Mouse (Mus musculus) neural tube, embryonic 12.5 days (tissue): ENCODE measurements around the gene Smco4. TPM values are rescaled to one million over a fixed set of nuclear protein-coding genes. Genes with fewer than 3 reads are reported as not detected.

ENCODE experiments used
- ATAC-seq: fragments of 200-750 bp; cut with Nextera tagmentation; 2 replicates; pipeline ENCODE4 v1.8.0; 2017; ENCODE audit warnings: low read depth, mild to moderate bottlenecking, moderate TSS enrichment, moderate library complexity; ENCODE audit not compliant: low FRiP score
- H3K27ac ChIP-seq: fragments of 300-500 bp; sonication (generic); 2 replicates; pipeline ENCODE4 v1.5.1; 2016
- H3K27me3 ChIP-seq: fragments of 300-500 bp; sonication (generic); replicated peaks from 2 replicates; pipeline ENCODE4 v1.6.1; 2016; ENCODE audit warnings: mild to moderate bottlenecking
- H3K36me3 ChIP-seq: fragments of 300-500 bp; sonication (generic); 2 replicates; pipeline ENCODE4 v1.6.1; 2016; ENCODE audit warnings: mild to moderate bottlenecking
- H3K4me1 ChIP-seq: fragments of 300-500 bp; sonication (generic); 2 replicates; pipeline ENCODE4 v1.6.1; 2016
- H3K4me2 ChIP-seq: fragments of 300-500 bp; sonication (generic); replicated peaks from 2 replicates; pipeline ENCODE4 v1.6.1; 2016; ENCODE audit warnings: mild to moderate bottlenecking
- H3K4me3 ChIP-seq: fragments of 300-500 bp; sonication (generic); 2 replicates; pipeline ENCODE4 v1.5.1; 2016
- H3K9ac ChIP-seq: fragments of 300-500 bp; sonication (generic); 2 replicates; pipeline ENCODE4 v1.6.1; 2016; ENCODE audit warnings: mild to moderate bottlenecking
- H3K9me3 ChIP-seq: fragments of 300-500 bp; sonication (generic); 2 replicates; pipeline ENCODE4 v1.6.1; 2016; ENCODE audit warnings: mild to moderate bottlenecking
- WGBS: fragments of 180-500 bp; shearing (Covaris S2); methylation state at CpG from one replicate; pipeline ENCODE4 v1.1.7; 2016; 5-methylcytosine and 5-hydroxymethylcytosine counted together
- polyA plus RNA-seq: library from polyadenylated mRNA; unstranded; fragments of >200 nt; fragmentation: Nextera tagmentation; extraction: Ambion mirVana; gene quantifications from 2 replicates; pipeline ENCODE4 v1.2.1, GENCODE M21; 2016

The Smco4 gene
- polyA plus RNA-seq = 0.91 and 1.4 TPM in 2 replicates

DNA sequence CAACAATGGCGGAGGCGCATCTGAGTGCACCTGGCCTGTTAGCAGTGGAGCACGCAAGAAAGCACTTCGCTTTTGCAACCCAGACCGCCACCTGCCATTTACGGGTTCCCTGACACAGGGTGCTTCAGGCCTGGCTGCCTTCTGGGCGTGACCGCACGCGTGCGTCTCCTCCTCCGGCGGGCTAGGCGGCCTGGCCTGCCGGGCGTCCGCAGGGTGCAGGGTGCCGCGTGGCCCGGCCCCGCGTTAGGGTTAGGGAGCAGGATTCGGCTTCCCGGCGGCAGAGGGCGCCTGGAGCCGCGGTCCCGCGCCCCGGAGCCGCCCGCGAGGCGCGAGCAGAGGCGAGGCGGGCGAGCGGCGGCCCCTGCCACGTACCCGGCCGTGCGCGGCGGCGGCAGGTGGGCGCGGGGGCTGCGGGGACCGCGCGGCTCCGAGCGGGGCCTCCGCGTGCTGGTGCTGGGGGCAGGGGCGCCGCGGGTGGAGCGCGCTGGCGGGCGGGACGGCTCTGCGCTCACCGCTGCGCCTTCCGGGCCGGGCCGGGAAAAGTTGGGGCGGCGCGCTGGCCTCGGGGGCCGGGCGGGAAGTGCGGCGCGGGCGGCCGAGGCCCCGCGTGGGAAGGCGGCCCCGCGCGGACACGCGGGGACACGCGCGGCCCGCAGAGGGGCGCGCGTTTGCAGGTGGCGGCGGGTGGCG lies at the start of gene Smco4:
Gene Smco4, plus strand, starts transcription at position 198 of the 690 bp plus-strand sequence.
- 0 out of 2 replicates have a peak, but pooled peaks cover 4% of the 10 kb centered on the region for H3K27me3 ChIP-seq
- under 1% methylated on average over 95 of the region's 101 CpGs for WGBS
- H3K4me2 ChIP-seq = peak within 1 kb of the TSS; percentile 96
- peak; percentile 89 for ATAC-seq
- no peaks in the 10 kb centered on the region for H3K9me3 ChIP-seq
- no peaks in the 10 kb centered on the region for H3K36me3 ChIP-seq
- peak within 1 kb of the TSS; percentile 77 for H3K4me3 ChIP-seq
- H3K9ac ChIP-seq = peak within 1 kb of the TSS; percentile 80
- peaks cover 19% of the 10 kb centered on the region for H3K4me1 ChIP-seq
- 0 out of 2 replicates have a peak within 1 kb of the TSS, but pooled peaks have one; percentile 4 for H3K27ac ChIP-seq

DNA sequence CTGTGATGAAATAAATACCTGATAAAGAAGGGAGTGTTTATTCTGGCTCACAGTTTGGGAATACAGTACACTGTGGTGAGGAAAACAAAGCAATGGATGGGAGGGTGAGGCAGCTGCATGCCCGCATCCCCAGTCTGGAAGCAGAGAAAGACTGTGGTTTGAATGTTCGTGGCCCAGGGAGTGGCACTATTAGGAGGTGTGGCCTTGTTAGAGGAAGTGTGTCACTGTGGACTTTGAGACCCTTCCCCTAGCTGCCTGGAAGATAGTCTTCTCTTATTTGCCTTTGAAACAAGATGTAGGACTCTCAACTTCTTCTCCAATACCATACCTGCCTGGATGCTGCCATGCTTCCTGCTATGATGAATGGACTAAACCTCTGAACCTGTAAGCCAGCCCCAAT lies 45.8 kb upstream of the Smco4 start:
- WGBS = 80% methylated on average over 2 of the region's 2 CpGs
- no peaks in the 10 kb centered on the region for H3K36me3 ChIP-seq
- no peak for ATAC-seq
- H3K27ac ChIP-seq = no peak overlapping the region
- no peak overlapping the region for H3K4me3 ChIP-seq
- H3K9ac ChIP-seq = no peak overlapping the region
- no peaks in the 10 kb centered on the region for H3K27me3 ChIP-seq
- no peaks in the 10 kb centered on the region for H3K4me1 ChIP-seq
- no peak overlapping the region for H3K4me2 ChIP-seq
- H3K9me3 ChIP-seq = no peaks in the 10 kb centered on the region

GRCm38 (mm10) chr9:15450921-15451320 lies 42.3 kb upstream of the Smco4 start:
- Histone ChIP-seq H3K27ac (no peak overlapping the region), H3K4me3 (no peak overlapping the region), H3K9me3 (no peaks in the 10 kb centered on the region), H3K9ac (no peak overlapping the region), H3K36me3 (no peaks in the 10 kb centered on the region), H3K4me1 (no peaks in the 10 kb centered on the region), H3K27me3 (no peaks in the 10 kb centered on the region), H3K4me2 (no peak overlapping the region)
- WGBS = 65% methylated on average over 5 of the region's 5 CpGs
- no peak; the same call in 1 of the 2 replicates for ATAC-seq

DNA sequence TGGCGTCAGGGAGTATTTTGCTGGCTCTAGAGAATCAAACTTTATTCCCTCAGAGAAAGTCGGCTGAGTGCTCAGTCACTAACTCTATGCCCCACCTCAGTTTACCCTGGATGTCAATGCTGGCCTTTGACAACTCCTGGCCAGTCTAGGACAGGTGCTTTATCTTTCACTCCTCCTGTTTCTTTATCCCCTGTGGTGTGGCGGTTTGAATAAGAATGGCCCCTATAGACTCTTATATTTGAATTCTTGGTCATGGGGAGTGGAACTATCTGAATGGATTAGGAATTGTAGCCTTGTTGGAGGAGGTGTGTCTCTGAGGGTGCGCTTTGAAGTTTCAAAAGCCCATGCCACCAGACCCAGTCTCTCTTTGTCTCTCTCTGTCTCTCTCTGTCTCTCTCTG lies 21.0 kb upstream of the Smco4 start:
- Histone ChIP-seq H3K36me3 (no peaks in the 10 kb centered on the region), H3K27me3 (no peaks in the 10 kb centered on the region), H3K27ac (no peak overlapping the region), H3K9me3 (no peaks in the 10 kb centered on the region), H3K4me1 (no peaks in the 10 kb centered on the region), H3K4me2 (no peak overlapping the region), H3K9ac (no peak overlapping the region), H3K4me3 (no peak overlapping the region)
- WGBS = 58% methylated on average over 4 of the region's 4 CpGs
- no peak for ATAC-seq

GRCm38 (mm10) chr9:15473206-15473605 lies 20.0 kb upstream of the Smco4 start:
- H3K27me3 ChIP-seq = no peaks in the 10 kb centered on the region
- no peaks in the 10 kb centered on the region for H3K9me3 ChIP-seq
- H3K27ac ChIP-seq = no peak overlapping the region
- H3K36me3 ChIP-seq = no peaks in the 10 kb centered on the region
- 95% methylated on average over 1 of the region's 1 CpGs for WGBS
- H3K4me2 ChIP-seq = no peak overlapping the region
- no peak for ATAC-seq
- no peak overlapping the region for H3K9ac ChIP-seq
- no peaks in the 10 kb centered on the region for H3K4me1 ChIP-seq
- no peak overlapping the region for H3K4me3 ChIP-seq

DNA sequence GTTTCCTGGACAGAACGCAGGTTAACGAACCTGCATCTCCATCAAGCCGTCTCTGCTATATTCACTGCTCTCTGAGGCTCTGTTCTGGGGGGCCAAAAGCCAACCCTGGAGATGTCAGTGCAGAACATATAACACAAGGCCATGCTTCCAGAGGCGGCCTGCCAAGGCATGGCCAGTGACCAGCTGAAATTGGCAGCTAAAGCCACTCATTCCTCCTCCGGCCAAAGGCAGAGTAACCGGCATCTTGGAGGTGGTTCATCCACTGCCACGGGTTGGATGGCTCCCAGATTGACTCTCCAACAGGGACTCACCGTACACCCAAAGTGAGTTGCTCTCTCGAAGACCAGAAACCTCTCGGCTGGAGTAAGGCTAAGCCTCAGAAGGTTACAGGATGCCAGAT lies 15.7 kb upstream of the Smco4 start:
- Histone ChIP-seq H3K4me3 (no peak overlapping the region), H3K27ac (no peak overlapping the region), H3K9ac (no peak overlapping the region), H3K4me1 (no peaks in the 10 kb centered on the region), H3K36me3 (no peaks in the 10 kb centered on the region), H3K27me3 (no peaks in the 10 kb centered on the region), H3K9me3 (no peaks in the 10 kb centered on the region), H3K4me2 (no peak overlapping the region)
- no peak for ATAC-seq
- 96% methylated on average over 10 of the region's 10 CpGs for WGBS

GRCm38 (mm10) chr9:15487682-15488424 lies 5.4 kb upstream of the Smco4 start:
- Histone ChIP-seq H3K9ac (no peak overlapping the region), H3K9me3 (no peaks in the 10 kb centered on the region), H3K36me3 (no peaks in the 10 kb centered on the region), H3K27ac (no peak overlapping the region), H3K4me2 (no peak overlapping the region), H3K4me1 (peaks cover under 1% of the 10 kb centered on the region; the same call in 1 of the 2 replicates), H3K4me3 (no peak overlapping the region), H3K27me3 (0 out of 2 replicates have a peak, but pooled peaks cover under 1% of the 10 kb centered on the region)
- no peak for ATAC-seq
- WGBS = 55% methylated on average over 2 of the region's 2 CpGs

DNA sequence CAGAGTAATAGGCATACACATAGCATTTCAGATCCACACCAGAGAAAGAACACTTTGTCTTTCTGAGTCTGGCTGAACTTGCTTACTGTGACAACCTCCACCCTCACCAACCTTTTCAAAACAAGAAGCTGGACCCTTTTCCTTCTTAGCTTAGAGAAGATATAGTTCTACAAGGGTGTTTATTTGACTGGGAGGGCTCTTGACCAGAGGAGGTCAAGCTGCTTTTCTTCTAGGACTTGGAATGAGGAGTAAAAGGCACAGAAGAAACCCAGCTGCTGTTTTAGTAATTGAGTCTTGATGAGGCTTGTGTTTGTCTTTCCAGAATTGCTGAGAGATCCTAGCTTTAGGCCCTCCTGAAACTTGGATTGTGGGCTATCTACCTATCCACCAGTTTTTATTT lies 3.9 kb upstream of the Smco4 start:
- H3K4me2 ChIP-seq = no peak overlapping the region
- H3K4me3 ChIP-seq = no peak overlapping the region
- peaks cover 8% of the 10 kb centered on the region for H3K4me1 ChIP-seq
- no peak for ATAC-seq
- H3K9me3 ChIP-seq = no peaks in the 10 kb centered on the region
- H3K27me3 ChIP-seq = 0 out of 2 replicates have a peak, but pooled peaks cover 4% of the 10 kb centered on the region
- no peak overlapping the region for H3K27ac ChIP-seq
- H3K36me3 ChIP-seq = no peaks in the 10 kb centered on the region
- no peak overlapping the region for H3K9ac ChIP-seq

DNA sequence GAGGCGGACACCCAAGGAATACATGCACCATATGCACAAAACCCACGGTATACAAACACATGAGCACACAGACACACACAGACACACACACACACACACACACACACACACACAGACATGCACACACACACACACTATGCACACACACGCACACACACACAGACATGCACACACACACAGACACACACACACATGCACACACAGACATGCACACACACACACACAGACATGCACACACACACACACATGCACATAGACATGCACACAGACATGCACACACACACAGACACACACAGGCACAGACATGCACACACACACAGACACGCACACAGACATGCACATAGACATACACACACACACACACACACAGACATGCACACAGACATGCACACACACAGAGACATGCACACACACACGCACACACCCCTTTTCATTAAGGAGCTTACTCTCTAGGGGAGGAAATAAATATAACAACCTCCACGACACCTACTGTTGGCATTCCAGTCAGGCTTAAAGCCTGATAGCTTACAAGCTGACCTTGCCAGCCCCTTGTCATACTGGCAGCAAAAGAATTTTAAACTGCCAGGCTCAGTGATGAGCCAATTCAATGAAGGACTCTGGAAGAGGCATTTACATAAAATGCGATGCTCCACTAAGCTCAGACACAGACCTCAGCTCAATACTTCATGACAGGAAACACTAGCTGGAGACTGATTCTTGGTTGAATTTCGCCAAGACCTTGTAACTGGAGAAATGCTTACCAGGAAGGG lies 2.7 kb upstream of the Smco4 start:
- Histone ChIP-seq H3K36me3 (no peaks in the 10 kb centered on the region), H3K27me3 (0 out of 2 replicates have a peak, but pooled peaks cover 4% of the 10 kb centered on the region), H3K27ac (no peak overlapping the region), H3K4me1 (peaks cover 12% of the 10 kb centered on the region), H3K9me3 (no peaks in the 10 kb centered on the region), H3K4me3 (no peak overlapping the region), H3K4me2 (no peak overlapping the region), H3K9ac (no peak overlapping the region)
- no peak for ATAC-seq
- 83% methylated on average over 8 of the region's 8 CpGs for WGBS

GRCm38 (mm10) chr9:15491686-15492085 lies 1.5 kb upstream of the Smco4 start:
- H3K36me3 ChIP-seq = no peaks in the 10 kb centered on the region
- 86% methylated on average over 4 of the region's 4 CpGs for WGBS
- no peak overlapping the region for H3K4me3 ChIP-seq
- H3K4me2 ChIP-seq = no peak overlapping the region
- no peak overlapping the region for H3K9ac ChIP-seq
- H3K9me3 ChIP-seq = no peaks in the 10 kb centered on the region
- H3K27ac ChIP-seq = no peak overlapping the region
- ATAC-seq = no peak
- peaks cover 17% of the 10 kb centered on the region for H3K4me1 ChIP-seq
- H3K27me3 ChIP-seq = 0 out of 2 replicates have a peak, but pooled peaks cover 4% of the 10 kb centered on the region

- no peak overlapping the region for H3K4me3 ChIP-seq
- no peak for ATAC-seq
- H3K4me2 ChIP-seq = no peak overlapping the region
- H3K4me1 ChIP-seq = peaks cover 19% of the 10 kb centered on the region
- 0 out of 2 replicates have a peak, but pooled peaks cover 4% of the 10 kb centered on the region for H3K27me3 ChIP-seq
- no peak overlapping the region for H3K9ac ChIP-seq
- WGBS = 79% methylated on average over 9 of the region's 9 CpGs
- H3K36me3 ChIP-seq = no peaks in the 10 kb centered on the region
- no peaks in the 10 kb centered on the region for H3K9me3 ChIP-seq
- H3K27ac ChIP-seq = no peak overlapping the region
These were observed 831 bp upstream of the Smco4 start for GRCm38 (mm10) chr9:15492401-15492800.
